Mouse (Mus musculus): Measurements from ENCODE around the gene Yipf4.

DNA sequence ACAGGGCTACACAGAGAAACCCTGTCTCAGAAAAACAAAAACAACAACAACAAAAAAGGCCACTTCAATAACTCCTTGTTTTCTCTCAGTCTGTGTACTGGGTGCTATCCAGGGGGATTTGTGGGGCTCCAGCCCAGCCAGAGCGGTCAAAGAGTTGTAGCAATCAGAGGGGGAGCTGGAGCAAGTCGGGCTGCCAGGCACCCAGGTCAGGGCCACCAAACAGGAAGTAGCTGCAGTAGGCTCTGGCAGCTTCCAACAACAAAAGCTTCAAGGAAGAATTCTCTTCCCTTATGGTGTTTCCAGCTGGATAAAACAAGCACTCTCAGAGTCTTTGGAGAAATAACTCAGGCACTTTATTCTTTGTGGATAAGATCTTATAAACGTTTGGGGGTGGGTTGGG is 35.4 kb upstream of the Yipf4 start:
- TF ChIP-seq CTCF (IDR thresholded peaks at IDR 0.05; ENCODE audit: low read depth, low read length) (no peak), EP300 (IDR thresholded peaks at IDR 0.05; ENCODE audit: insufficient read depth, low read depth, low read length) (no peak)
